Mouse (Mus musculus) lung, adult 2 months (tissue): ENCODE data around the gene Olfr1282. TPM values are rescaled to one million over a fixed set of nuclear protein-coding genes. Genes with fewer than 3 reads are reported as not detected.
"Not testable (repeated sequence)": the region's sequence is repeated elsewhere in the genome, so short reads cannot be mapped to it uniquely, and the experiment has no call there.

ENCODE experiments used
- DNase-seq: peaks from one replicate; pipeline ENCODE4 v3.0.0; 2022
- H3K4me1 ChIP-seq: fragments of 200-500 bp; 2 replicates; pipeline ENCODE4 v1.6.1; 2011; ENCODE audit warnings: low read length; ENCODE audit not compliant: control insufficient read depth, insufficient read depth
- H3K4me3 ChIP-seq: fragments of 200-500 bp; replicated peaks from 2 replicates; pipeline ENCODE3; 2011; ENCODE audit warnings: low read depth, mild to moderate bottlenecking, control low read depth, low read length; ENCODE audit errors: extremely low read depth
- CTCF ChIP-seq: fragments of 200-500 bp; IDR thresholded peaks from 2 replicates; pipeline ENCODE4 v1.5.1; 2011; ENCODE audit warnings: mild to moderate bottlenecking, low read length, control low read depth; ENCODE audit not compliant: insufficient read depth
- POLR2A ChIP-seq: fragments of 200-500 bp; IDR thresholded peaks from 2 replicates; pipeline ENCODE4 v1.6.1; 2011; ENCODE audit warnings: low read depth, mild to moderate bottlenecking, control low read depth, low read length, borderline replicate concordance; ENCODE audit errors: extremely low read depth
- WGBS: fragments of 180-500 bp; shearing (Covaris S2); methylation state at CpG from one replicate; pipeline ENCODE4 v1.1.7; 2018; 5-methylcytosine and 5-hydroxymethylcytosine counted together
- polyA plus RNA-seq: library from polyadenylated mRNA; depleted of rRNA; stranded (reverse); fragments of >200 nt; gene quantifications from 2 replicates; pipeline ENCODE4 v1.2.3, GENCODE M21; 2012; rRNA removed

The Olfr1282 gene
- polyA plus RNA-seq = not detected in 2 replicates

- H3K4me1 ChIP-seq = no peaks in the 10 kb centered on the region
- 50% methylated on average over 2 of the region's 2 CpGs for WGBS
- no peak for DNase-seq
- H3K4me3 ChIP-seq = no peak within 1 kb of the TSS
- TF ChIP-seq CTCF (no peak), POLR2A (no peak)
Measured at GRCm38 (mm10) chr2:111335976-111336375, at the start of gene Olfr1282. Gene Olfr1282, minus strand, starts transcription at chr2:111336076.

GRCm38 (mm10) chr2:111375222-111375621, 39.3 kb upstream of the Olfr1282 start, which contains the start of gene Olfr1284:
Gene Olfr1284, plus strand, starts transcription at chr2:111375522.
- no peak within 1 kb of the TSS for H3K4me3 ChIP-seq
- H3K4me1 ChIP-seq = no peaks in the 10 kb centered on the region
- 88% methylated on average over 1 of the region's 1 CpGs for WGBS
- no peak for DNase-seq
- TF ChIP-seq POLR2A = no peak
- no peak for TF ChIP-seq CTCF

- TF ChIP-seq POLR2A = no peak
- TF ChIP-seq CTCF = no peak
Measured at GRCm38 (mm10) chr2:111366490-111366889, 30.6 kb upstream of the Olfr1282 start, which contains the start of gene Olfr1283. Gene Olfr1283, plus strand, starts transcription at chr2:111366790.

DNA sequence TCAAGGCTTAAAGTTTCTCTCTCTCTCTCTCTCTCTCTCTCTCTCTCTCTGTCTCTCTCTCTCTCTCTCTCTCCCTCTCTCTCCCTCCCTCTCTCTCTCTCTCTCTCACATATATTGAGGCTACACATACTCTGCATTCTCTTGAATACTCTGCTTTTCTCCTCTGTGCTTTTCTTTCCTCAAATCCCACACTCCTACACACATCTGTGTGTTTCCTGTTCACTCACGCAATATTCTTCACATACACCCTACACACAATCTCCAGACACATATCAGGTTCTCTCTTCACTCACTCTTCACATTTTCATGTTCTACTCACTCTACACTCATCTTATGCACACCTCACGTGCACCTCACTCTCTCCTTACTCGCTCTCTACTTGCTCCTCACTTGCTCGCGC, 2.2 kb downstream of the Olfr1282 start:
- not testable (repeated sequence) for DNase-seq, H3K4me3 ChIP-seq, H3K4me1 ChIP-seq
- 76% methylated on average over 5 of the region's 5 CpGs for WGBS

More at GRCm38 (mm10) chr2:111366490-111366889, 30.6 kb upstream of the Olfr1282 start, which contains the start of gene Olfr1283:
- 56% methylated on average over 2 of the region's 2 CpGs for WGBS
- no peaks in the 10 kb centered on the region for H3K4me1 ChIP-seq
- DNase-seq = no peak
- no peak within 1 kb of the TSS for H3K4me3 ChIP-seq

DNA sequence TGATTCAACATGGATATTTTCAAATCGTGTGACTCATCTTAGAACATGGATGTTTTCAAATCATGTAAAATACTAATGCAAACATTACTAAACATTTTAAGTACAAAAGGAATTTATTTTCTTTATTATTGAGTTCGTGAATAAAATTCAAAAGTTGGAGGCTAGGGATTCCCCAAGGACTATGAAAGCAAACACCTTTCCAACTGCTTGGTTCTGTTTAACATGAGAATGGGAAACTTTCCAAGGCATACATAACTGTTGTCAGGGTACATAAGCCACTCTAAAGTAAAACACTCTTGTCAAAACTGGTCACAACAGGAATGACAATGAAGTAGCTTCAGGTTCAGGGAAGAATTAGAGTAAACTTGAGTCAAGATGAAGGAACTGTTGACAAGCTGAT, 9.7 kb downstream of the Olfr1282 start, which contains the start of gene Olfr1281:
Gene Olfr1281, plus strand, starts transcription at position 301 of the 400 bp plus-strand sequence.
- no peak for DNase-seq
- no peak for TF ChIP-seq CTCF
- TF ChIP-seq POLR2A = no peak
- Histone ChIP-seq H3K4me1 (no peaks in the 10 kb centered on the region), H3K4me3 (no peak within 1 kb of the TSS)
- 68% methylated on average over 2 of the region's 2 CpGs for WGBS

DNA sequence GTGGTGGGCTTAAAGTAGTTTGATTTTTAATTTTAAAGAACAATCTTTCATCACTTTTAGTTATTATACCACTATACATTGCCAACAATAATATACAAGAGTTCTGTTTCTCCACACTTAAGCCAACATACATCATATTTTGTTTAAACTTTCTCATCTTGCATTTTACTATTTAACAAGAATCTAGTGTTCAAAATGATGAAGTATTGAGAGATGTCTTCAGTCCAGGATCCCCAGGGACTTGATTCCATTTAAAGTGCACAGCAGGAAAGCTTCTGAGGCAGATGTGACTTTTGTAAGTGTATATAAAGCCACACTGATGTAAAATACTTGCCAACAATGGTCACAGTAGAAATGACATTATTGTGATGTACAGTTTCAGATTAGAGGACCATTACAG, 22.2 kb downstream of the Olfr1282 start, which contains the start of gene Olfr1280:
Gene Olfr1280, plus strand, starts transcription at position 301 of the 400 bp plus-strand sequence.
- H3K4me3 ChIP-seq = no peak within 1 kb of the TSS
- TF ChIP-seq CTCF (no peak), POLR2A (no peak)
- no peak for DNase-seq
- no peaks in the 10 kb centered on the region for H3K4me1 ChIP-seq

GRCm38 (mm10) chr2:111300374-111300773, 35.5 kb downstream of the Olfr1282 start, which contains the start of gene Olfr1279:
Gene Olfr1279, plus strand, starts transcription at chr2:111300635.
- TF ChIP-seq CTCF (no peak), POLR2A (no peak)
- no peak within 1 kb of the TSS for H3K4me3 ChIP-seq
- no peak for DNase-seq
- no peaks in the 10 kb centered on the region for H3K4me1 ChIP-seq

GRCm38 (mm10) chr2:111298541-111298940, 37.3 kb downstream of the Olfr1282 start:
- no peak for DNase-seq
- TF ChIP-seq CTCF (no peak), POLR2A (no peak)
- Histone ChIP-seq H3K4me3 (no peak overlapping the region), H3K4me1 (no peaks in the 10 kb centered on the region)

- Histone ChIP-seq H3K4me3 (no peak within 1 kb of the TSS), H3K4me1 (no peaks in the 10 kb centered on the region)
- no peak for DNase-seq
- TF ChIP-seq CTCF = no peak
- no peak for TF ChIP-seq POLR2A
Measured at GRCm38 (mm10) chr2:111289836-111290235, 46.0 kb downstream of the Olfr1282 start, which contains the start of gene Olfr1278. Gene Olfr1278, plus strand, starts transcription at chr2:111290136.

Other genes starting within 250 kb of the Olfr1282 start
- not detected in 2 replicates for gene Gm13941, start 230.1 kb downstream of the Olfr1282 start, polyA plus RNA-seq
- not detected in 2 replicates for gene Gm15130, start 183.1 kb downstream of the Olfr1282 start, polyA plus RNA-seq
- not detected in 2 replicates for gene 4930430A15Rik, start 106.5 kb downstream of the Olfr1282 start, polyA plus RNA-seq
- gene Olfr1275, start 100.8 kb downstream of the Olfr1282 start, polyA plus RNA-seq = not detected in 2 replicates
- not detected in 2 replicates for gene Olfr1276, start 81.6 kb downstream of the Olfr1282 start, polyA plus RNA-seq
- not detected in 2 replicates for gene Olfr1277, start 62.0 kb downstream of the Olfr1282 start, polyA plus RNA-seq
- not detected in 2 replicates for gene Olfr1278, start 45.9 kb downstream of the Olfr1282 start, polyA plus RNA-seq
- not detected in 2 replicates for gene Olfr1279, start 35.4 kb downstream of the Olfr1282 start, polyA plus RNA-seq
- gene Olfr1280, start 22.1 kb downstream of the Olfr1282 start, polyA plus RNA-seq = not detected in 2 replicates
- gene Olfr1281, start 9.6 kb downstream of the Olfr1282 start, polyA plus RNA-seq = not detected in 2 replicates
- gene Olfr1283, start 30.7 kb upstream of the Olfr1282 start, polyA plus RNA-seq = not detected in 2 replicates
- not detected in 2 replicates for gene Olfr1284, start 39.4 kb upstream of the Olfr1282 start, polyA plus RNA-seq
- gene Olfr1286, start 87.0 kb upstream of the Olfr1282 start, polyA plus RNA-seq = not detected in 2 replicates
- gene Olfr1287, start 113.1 kb upstream of the Olfr1282 start, polyA plus RNA-seq = not detected in 2 replicates
- not detected in 2 replicates for gene Olfr1288, start 138.0 kb upstream of the Olfr1282 start, polyA plus RNA-seq
- not detected in 2 replicates for gene Olfr1289, start 144.7 kb upstream of the Olfr1282 start, polyA plus RNA-seq
- gene Olfr1290, start 157.8 kb upstream of the Olfr1282 start, polyA plus RNA-seq = not detected in 2 replicates
- gene Olfr1291-ps1, start 161.1 kb upstream of the Olfr1282 start, polyA plus RNA-seq = not detected in 2 replicates
- gene Olfr1293-ps, start 189.1 kb upstream of the Olfr1282 start, polyA plus RNA-seq = not detected in 2 replicates
- not detected in 2 replicates for gene Olfr1294, start 204.2 kb upstream of the Olfr1282 start, polyA plus RNA-seq
- not detected in 2 replicates for gene Olfr1295, start 233.6 kb upstream of the Olfr1282 start, polyA plus RNA-seq